Mouse (Mus musculus) A20 (cell line): ENCODE results near the gene Nova2.

Source experiments
- DNase-seq: peaks from one replicate; pipeline ENCODE4 v3.0.0-alpha.2; 2011; ENCODE audit warnings: low read depth, low spot score

The Nova2 gene

DNA sequence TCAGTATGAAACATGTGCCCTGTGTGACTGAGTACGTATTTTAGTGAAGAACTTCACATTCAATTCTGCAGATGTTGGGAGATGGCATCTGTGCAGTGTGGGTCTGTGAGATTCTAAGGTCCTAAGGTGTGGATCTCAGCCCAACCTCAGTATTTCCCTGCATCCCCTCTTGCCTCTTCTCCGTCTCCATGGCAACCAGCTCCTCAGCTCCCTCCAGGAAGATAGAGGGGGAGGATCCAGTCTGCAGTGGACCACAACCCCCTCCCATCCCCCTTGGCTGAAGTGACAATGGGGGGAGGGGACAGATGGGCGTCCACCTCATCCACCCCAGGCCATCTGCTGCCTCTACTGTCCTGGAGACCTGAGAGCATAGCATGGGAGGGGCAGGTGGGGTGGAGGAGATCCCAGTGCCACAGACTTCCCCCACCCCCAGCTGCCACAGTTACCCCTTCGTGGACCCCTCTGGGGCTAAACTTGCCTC lies 1.9 kb upstream of the Nova2 start:
- no peak for DNase-seq

DNA sequence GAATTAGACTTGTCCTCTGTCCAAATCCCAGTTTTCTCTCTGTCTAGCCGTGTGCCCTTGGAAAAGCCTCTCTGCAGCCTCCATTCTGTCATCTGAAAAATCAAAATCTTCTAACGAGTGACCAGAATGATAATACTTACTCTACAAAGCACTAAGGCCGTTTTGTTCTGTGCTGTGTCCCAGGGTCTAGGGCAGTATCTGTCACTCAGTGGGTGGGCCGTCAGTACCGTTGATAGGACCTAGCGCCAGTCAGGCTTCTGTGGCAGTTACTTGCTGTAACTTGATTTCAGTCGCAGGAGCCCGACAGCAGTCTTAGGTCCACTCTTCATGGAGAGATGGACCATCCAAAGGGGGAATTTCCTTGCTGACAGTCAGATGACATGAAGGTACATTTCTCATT lies 1.4 kb upstream of the Nova2 start:
- DNase-seq, result no peak

DNA sequence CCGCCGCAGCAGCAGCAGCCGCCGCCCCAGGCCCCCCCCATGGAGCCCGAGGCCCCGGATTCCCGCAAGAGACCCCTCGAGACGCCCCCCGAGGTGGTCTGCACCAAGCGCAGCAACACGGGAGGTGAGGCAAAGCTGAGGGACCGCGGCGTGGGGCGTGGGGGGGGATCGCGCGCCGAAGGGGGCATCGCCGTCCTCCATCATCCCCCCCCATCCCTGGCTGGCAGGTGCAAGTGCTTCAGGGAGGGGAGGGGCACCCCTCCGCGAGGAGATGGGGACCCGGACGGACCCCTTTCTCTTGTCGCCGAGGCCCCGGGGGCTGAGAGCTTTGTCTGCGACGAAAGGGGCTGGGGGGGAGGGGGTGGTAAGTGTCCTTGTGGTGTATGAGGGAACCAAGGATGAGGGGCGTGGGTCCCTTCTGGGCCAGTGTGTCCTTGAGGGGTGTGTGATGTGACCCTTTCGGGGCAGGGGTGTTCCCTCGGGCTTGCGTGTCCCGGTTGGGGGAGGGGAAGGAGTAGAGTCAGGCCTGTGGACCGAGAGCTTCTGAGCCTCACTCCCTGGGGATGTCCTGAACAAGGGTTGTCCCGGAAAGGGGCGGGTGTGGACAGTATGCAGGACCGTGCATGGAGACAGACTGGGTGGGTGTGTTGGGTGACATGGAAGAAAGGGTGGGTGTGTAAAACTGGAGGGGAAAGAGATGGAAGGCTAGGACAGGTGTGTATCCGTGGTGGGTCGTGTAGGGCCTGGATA lies 528 bp downstream of the Nova2 start:
- DNase-seq, result no peak

DNA sequence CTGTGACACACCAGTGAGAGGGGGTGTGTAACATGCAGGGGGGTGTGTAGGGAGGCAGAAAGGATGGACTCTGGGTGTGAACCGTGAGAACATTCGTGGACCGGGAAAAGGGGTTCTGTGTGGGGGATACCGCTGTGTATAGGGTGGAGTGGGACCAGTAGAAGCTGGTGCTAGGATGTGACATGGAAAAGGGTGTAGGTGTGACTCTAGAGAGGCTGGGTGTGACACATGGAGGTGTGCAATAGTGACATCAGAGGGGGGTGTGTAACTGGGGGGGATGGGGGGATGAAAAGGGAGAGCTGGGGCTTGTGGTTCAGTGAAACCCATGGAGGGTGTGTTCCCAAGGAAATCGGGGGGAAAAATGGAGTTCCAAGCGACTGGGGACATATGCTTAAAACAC lies 1.2 kb downstream of the Nova2 start:
- DNase-seq, result no peak

DNA sequence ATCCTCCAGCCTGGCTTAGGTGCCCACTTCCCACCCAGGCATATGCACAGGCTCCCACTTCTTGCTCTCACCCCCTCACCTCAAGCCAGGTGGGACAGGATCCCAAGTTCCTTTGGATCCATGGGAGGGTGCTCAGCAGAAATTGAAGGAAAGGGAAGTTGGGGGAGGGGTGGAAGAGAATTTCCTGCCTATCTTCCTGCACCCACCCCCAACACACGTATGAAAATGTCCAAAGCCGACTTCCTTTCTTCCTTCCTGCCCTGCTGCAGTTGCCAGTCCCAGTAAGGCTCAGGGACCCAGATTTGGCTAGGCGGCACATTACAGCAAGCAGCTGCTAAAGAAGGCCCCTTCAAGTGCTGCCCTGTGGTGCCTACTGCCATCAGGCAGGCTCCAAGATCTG lies 2.1 kb downstream of the Nova2 start:
- DNase-seq, result no peak

DNA sequence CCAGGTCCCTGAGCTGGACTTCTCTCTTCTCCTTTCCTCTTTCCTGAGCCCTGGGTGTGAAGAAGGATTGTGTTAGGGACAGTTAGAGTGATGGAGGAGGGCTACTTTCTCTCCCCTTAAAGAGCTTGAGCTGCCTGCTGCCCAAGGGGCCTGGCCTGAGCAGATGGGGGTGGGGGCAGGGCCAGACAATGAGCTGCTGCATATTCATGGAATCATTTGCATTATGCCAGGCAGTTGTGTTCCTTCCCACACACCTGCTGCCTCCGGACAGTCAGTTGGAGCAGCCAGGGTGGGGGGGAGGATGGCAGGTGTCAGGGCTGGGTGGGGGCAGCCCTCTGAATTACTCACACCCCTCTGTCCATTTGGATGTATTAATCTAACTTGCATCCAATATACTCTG lies 16.7 kb downstream of the Nova2 start:
- peak; percentile 15 for DNase-seq

DNA sequence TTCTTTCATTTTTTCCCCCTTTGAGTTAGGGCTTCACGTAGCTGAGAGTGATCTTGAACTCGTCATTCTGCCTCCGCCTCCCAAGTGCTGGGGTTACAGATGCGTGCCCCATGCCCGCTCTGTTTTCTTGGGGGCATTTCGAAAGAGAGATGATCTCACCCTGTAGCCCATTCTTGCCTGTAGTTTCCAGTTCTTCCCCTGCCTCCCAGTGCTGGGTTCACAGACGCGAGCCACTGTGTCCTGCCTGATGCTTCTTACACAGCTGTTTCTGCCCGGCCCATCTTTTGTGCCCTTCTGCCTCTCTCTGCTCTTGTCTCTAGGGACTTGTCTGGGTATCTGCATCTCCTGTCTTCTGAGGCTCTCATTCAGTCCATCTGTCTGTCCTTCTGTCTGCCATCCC lies 17.1 kb downstream of the Nova2 start:
- DNase-seq, result no peak

DNA sequence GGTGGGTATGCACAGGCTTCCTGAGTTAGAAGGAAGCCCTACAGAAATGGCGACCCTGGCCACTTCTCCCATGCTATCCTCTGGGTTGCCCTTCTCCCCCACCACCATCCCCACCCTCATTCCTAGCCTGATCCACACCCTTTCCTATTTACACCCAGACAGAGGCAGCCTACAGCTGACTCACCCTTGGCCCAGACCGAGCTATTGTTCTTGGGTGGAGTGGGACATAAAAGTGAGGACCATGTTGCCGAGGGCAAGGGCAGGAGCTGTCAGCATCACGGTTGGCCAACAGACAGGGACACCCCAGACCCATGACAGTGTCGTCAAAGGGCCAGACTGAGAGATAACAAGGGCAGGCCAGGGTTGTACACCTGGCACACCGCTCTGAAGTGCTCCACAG lies 22.5 kb downstream of the Nova2 start:
- no peak for DNase-seq

DNA sequence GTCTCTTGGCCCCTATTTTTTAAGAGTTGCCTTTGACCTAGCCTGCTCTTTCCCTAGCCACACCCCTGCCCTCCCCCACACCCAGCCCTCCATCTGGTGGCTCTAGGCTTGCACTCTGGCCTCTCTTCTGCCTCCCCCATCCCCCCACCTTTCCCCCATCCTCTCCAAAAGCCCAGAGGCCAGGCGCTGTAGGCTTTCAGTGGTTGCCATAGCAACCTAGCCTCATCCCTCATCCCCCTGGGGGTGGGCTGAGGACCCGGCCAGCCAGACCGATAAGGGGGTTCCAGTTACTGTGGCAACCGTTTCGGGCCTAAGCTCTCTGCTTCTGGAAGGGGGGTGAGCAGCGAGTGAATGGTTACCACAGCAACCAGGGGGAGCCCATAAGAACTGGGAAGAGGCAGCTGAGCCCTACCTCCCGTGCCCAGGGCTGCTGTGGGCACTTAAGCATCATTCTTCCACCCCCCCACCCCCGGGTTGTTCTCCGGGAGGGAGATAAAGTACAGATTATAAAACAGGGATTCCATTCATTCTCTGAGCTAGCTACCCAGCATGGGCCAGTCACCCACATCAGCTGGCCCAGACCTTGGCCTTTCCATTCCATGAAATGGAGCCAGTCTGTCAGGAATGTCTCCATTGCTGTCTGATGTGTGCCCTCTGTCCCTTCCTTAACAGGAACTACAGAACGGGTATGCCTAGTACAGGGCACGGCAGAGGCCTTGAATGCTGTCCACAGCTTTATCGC lies 24.3 kb downstream of the Nova2 start:
- no peak for DNase-seq

DNA sequence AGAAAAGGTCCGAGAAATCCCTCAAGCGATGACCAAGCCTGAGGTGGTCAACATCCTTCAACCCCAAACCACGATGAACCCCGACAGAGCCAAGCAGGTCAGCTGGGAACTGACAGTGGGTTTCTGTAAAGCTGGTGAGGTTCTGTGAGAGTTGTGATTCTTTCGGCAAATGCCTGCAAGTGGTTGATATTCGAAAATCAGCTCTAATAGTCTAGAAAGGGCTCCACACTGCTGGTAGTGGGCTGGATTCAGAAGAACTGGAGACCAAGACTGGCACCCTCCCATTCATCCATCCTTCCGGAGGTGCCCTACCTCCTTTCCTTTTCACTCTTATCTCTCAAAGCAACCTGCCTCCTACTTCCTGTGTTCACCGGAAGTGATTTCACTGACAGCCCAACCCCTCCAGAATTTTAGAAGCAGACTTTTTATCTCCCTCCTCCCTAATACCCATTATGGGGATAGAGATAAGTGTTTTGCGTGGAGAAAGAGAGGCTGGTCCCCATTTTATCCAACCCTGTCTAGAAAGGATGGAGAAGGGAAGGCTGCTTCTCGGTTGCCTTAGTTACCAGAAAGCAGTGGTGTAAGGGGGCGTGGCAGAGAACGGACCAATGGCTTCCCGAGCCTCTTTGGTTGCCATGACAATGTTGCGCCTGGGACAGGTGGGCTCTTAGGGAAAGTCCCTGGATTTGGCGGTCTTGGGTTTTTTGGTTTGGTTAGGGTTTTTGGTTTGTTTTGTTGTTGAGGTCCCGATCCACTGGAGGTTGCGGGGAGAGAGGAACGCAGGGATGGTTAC lies 25.0 kb downstream of the Nova2 start:
- DNase-seq, result peak; percentile 34

DNA sequence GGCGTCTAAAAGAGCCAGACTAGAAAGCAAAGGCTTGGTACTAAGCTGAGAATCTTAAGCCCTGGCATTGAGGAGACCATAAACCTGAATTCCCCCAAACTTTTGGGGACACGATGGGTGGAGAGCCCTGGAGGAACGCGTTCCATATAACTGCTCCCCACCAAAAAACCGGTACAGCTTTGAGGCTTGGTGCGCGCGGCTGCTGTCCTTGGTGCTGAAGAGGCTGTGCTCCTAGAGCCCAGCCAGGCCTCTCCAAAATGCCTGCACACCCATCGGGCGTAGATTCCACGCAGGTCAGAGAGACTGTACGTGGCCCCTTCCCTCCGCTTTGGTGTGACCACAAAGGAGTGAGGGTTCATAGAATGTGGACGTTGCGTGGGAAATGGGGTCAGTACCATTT lies 25.7 kb downstream of the Nova2 start:
- peak; percentile 53 for DNase-seq

DNA sequence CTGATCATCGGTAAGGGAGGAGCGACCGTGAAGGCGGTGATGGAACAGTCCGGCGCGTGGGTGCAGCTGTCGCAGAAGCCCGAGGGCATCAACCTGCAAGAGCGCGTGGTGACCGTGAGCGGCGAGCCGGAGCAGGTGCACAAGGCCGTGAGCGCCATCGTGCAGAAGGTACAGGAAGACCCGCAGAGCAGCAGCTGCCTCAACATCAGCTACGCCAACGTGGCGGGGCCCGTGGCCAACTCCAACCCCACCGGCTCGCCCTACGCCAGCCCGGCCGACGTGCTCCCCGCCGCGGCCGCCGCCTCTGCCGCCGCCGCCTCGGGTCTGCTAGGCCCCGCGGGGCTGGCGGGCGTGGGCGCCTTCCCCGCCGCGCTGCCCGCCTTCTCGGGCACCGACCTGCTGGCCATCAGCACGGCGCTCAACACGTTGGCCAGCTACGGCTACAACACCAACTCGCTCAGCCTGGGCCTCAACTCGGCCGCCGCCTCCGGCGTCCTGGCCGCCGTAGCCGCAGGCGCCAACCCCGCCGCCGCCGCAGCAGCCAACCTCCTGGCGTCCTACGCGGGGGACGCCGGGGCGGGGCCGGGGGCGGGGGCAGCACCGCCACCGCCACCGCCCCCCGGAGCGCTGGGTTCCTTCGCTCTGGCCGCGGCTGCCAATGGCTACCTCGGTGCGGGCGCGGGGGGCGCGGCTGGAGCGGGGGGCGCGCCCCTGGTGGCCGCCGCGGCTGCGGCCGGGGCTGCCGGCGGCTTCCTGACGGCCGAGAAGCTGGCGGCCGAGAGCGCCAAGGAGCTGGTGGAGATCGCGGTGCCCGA lies 32.1 kb downstream of the Nova2 start:
- DNase-seq, result peak; percentile 81

DNA sequence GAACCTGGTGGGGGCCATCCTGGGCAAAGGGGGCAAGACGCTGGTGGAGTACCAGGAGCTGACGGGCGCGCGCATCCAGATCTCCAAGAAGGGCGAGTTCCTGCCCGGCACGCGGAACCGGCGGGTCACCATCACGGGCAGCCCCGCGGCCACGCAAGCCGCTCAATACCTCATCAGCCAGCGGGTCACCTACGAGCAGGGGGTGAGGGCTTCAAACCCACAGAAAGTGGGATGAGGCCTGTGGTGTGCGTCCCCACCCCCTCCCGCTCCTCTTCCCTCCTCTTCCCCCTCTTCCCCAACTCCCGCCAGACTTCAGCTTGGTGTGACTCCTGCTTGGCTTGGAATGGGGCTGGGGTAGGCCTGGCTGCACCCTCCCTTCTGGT lies 32.7 kb downstream of the Nova2 start:
- DNase-seq, result no peak

DNA sequence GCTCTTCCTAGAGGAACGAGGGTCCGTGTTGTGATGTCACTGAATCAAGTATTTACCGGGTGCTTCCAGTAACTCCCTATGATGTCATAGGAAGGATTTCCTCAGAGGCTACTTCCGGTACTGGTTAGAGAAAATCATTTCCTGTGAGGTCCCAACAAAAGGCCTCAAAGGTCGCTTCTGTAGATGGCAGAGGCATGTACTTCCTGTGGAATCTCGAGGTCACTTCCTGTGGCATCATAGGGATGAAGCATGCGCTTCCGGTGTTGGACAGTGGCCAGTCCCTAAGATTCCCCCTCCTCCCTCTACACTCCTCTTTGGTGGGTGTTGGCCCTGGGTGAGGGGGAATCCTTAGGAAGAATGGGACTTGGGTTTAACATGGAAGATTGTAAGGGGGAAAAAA lies 33.8 kb downstream of the Nova2 start:
- DNase-seq, result no peak

DNA sequence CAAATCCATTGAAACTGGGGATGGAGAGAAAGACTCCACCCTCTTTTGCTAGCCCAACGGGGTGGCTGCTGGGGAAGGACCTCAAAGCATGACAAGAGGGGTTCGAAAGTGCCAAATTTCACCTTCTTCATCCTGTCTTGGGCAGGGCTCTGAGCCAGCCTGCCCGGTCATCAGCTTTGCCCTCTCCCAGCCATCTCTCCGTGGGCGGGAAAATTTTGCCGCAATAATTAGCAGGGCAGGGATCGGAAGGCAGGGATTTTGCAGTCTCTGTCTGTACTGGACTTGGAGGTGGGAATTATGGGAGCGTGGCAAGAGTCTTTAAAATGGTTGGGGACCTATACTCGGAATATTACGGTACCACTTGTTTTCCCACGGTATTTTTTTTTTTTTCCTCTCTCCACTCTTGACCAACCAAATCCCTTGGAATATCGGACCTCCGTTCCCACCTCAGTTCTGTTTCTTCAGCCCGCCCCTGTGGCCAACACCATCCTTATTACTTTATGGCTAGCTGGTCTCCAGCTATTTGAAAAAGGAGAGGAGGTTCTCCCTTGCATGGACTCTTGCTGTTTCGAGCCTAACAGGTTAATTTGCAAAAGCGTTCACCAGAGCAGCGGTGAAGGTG lies 36.6 kb downstream of the Nova2 start:
- DNase-seq, result no peak

DNA sequence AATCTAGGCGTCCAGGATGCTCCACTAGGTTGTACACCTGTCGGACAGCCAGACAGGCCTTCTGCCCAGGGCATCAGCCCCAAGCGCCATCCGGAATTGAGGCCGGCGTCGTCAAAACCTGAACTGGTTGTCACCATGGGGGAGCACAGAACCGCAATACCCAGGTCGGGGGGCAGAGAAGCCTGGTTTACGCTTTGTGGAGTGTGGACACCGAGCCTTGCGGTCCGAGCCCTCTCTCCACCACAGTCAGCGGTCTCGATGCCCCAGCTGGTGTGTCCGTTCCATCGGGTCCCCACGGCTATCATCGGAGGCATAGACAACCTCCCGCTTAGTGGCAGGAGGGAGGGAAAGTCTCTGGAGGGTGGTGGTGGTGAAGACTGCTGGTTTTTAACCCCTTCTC lies 37.1 kb downstream of the Nova2 start:
- no peak for DNase-seq

DNA sequence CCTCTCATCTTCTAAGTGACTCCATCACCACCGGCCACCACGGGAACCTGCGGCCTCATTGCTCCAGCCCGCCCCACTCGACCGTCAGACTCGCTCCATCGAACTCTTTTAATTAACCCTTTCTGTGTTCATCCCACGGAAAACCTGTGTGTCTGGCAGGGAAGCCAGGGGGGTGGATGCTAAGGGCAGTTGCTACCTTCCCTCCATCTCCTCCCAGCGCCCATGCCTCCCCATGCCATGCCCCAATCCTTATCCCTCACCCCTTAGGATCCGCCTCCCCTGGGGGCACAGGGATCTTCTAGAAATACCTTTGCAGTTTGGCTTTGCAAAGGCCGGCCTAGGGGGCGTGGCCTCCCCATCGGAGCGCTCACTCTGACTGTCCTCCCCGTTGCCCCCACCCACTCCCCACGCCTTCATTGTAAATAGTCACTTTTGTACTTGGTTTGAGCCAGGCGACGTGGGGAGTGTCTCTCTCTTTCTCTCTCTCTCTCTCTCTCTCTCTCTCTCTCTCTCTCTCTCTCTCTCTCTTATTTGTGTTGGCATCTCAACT lies 37.7 kb downstream of the Nova2 start:
- no peak for DNase-seq

DNA sequence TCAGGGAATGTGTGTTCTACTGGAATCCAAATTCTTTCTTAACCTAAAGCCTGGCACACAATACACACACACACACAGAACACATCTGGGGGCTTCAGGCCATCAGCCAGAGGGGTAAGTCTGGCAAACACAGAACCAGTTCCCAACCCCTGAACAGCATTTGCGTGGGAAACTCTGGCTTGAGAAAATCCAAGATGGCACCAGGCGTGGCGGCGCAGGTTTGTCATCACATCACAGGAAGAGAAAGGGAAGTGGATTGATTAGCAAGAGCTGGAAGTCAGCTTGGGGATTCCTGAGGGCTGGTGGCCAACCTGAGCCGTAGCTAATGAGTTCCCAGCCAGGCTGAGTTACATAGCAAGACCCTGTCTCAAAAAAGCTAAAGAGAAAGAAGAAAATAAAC lies 39.6 kb downstream of the Nova2 start:
- DNase-seq, result no peak

DNA sequence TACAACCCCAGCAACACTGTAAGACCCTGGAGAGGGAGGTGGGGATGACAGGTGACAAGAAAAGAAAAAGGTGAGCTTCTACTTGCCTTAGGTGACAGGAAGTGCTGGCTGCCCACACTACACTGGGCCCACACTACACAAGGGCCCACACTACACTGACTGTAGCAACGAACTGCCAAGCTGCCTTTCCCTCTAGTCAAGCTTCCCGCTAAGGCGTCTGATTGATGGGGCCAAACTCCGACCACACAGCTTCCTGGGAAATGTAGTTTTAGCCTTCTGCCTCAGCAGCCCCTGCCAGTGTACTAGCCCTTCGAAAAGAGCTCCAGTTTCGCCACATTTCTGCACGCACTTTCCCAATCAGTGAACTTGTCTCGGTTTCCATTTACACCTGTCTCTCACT lies 41.9 kb downstream of the Nova2 start:
- DNase-seq, result no peak

DNA sequence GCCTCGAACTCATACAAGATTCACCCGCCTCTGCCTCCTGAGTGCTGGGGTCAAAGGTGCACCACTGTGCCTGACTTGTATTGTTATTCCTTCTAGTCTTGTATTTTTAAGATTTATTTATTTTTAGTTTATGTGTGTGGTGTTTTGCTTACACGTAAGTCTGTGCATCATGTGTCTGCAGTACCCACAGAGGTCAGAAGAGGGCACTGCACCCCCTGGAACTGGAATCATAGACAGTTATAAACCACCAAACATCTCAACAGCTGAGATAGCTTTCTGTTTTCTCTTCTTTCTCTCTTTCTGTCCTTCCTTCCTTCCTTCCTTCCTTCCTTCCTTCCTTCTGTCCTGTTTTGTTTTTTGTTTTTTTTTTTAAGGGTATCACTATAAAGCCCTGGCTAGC lies 45.3 kb downstream of the Nova2 start:
- peak; percentile 46 for DNase-seq

DNA sequence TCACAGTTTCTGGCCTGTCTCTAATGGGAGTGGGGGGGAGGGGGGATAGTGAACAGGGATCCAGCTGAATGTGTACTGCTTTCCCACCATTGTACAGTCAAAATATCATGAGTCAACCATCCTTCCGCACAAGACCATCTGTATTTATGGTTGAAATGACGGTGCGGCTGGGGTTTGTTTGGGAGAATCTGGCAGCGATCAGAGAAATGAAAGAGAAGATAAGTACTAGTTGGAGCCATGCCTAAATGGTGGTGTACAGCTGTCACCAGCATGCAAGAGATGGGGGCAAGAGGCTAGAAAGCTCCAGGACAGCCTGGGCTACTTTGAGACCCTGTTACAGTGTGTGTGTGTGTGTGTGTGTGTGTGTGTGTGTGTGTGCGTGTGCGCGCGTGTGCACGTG lies 52.7 kb downstream of the Nova2 start:
- DNase-seq, result no peak
